Mouse (Mus musculus) spleen, adult 2 months (tissue): ENCODE measurements around the gene Il1rap. TPM values are rescaled to one million over a fixed set of nuclear protein-coding genes. Genes with fewer than 3 reads are reported as not detected.

ENCODE experiments used
- DNase-seq, 2 experiments: peaks; one replicate each; pipeline versions ENCODE4 v3.0.0 to v3.0.0-alpha.2; 2012 to 2021; ENCODE audit warnings: low spot score in 2 of 2, low read depth in 1 of 2
- H3K27ac ChIP-seq: fragments of 200-500 bp; 2 replicates; pipeline ENCODE4 v1.5.1; 2012; ENCODE audit warnings: low read length, inconsistent platforms; ENCODE audit not compliant: insufficient read depth
- H3K27me3 ChIP-seq: fragments of 200-500 bp; 2 replicates; pipeline ENCODE4 v1.6.1; 2012; ENCODE audit warnings: mild to moderate bottlenecking, moderate library complexity, low read length, inconsistent platforms; ENCODE audit not compliant: control insufficient read depth, insufficient read depth
- H3K36me3 ChIP-seq: fragments of 200-500 bp; 2 replicates; pipeline ENCODE4 v1.6.1; 2012; ENCODE audit warnings: mild to moderate bottlenecking, low read length, inconsistent platforms; ENCODE audit not compliant: control insufficient read depth, insufficient read depth
- H3K4me1 ChIP-seq: fragments of 200-500 bp; 2 replicates; pipeline ENCODE4 v1.6.1; 2011; ENCODE audit warnings: inconsistent platforms; ENCODE audit not compliant: control insufficient read depth, insufficient read depth, insufficient read length
- H3K4me3 ChIP-seq: fragments of 200-500 bp; 2 replicates; pipeline ENCODE4 v1.5.1; 2011; ENCODE audit warnings: mild to moderate bottlenecking, inconsistent platforms; ENCODE audit not compliant: insufficient read depth, insufficient read length; ENCODE audit errors: extremely low read depth
- CTCF ChIP-seq: fragments of 200-500 bp; IDR thresholded peaks from 2 replicates; pipeline ENCODE4 v1.5.1; 2011; ENCODE audit warnings: mild to moderate bottlenecking, inconsistent platforms; ENCODE audit not compliant: insufficient read depth, insufficient read length, insufficient replicate concordance; ENCODE audit errors: extremely low read depth
- POLR2A ChIP-seq: fragments of 200-500 bp; IDR thresholded peaks from 2 replicates; pipeline ENCODE4 v1.6.1; 2011; ENCODE audit warnings: low read depth, low read length, inconsistent platforms
- WGBS: fragments of 180-500 bp; shearing (Covaris S2); methylation state at CpG from one replicate; pipeline ENCODE4 v1.1.7; 2018; 5-methylcytosine and 5-hydroxymethylcytosine counted together
- polyA plus RNA-seq: library from polyadenylated mRNA; depleted of rRNA; stranded (reverse); fragments of >200 nt; gene quantifications from 2 replicates; pipeline ENCODE4 v1.2.3, GENCODE M21; 2012

The Il1rap gene
- polyA plus RNA-seq, 1 experiment = 1.2 TPM

DNA sequence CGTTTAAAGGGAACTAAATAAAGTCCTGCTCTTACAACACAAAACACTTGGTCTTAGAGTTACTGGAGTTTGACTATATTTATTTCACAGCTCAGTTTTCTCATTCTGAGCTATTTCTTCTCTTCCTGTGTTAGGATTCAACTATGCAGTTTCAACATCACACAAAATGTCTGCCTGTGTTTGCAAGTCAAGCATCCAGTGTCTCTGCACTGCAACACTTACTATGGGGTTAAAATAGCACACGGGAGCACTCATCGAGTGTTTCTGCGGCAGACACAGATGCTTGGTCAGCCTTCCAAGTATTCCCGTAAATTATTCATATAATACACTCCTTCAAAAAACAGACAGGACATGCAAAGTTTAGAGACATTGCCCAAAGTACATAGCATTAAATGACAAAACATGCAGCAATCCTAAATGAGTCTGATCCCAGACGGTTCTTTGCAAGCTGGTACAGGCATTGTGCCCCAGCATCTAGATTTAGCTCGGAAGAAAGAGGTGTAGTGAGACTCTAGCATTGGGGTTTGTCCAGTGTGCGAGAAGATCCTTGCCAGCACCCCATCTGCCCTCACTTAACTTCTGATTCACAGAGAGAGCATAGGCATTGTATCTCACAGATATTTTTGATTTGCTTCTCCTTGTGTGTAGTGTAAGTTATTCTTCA lies 119.1 kb downstream of the Il1rap start:
- DNase-seq = no peak
- Histone ChIP-seq H3K4me3 (no peak overlapping the region), H3K36me3 (no peaks in the 10 kb centered on the region), H3K4me1 (no peaks in the 10 kb centered on the region), H3K27me3 (no peaks in the 10 kb centered on the region), H3K27ac (no peak overlapping the region)
- WGBS = 89% methylated on average over 8 of the region's 8 CpGs
- no peak for TF ChIP-seq CTCF
- no peak for TF ChIP-seq POLR2A

DNA sequence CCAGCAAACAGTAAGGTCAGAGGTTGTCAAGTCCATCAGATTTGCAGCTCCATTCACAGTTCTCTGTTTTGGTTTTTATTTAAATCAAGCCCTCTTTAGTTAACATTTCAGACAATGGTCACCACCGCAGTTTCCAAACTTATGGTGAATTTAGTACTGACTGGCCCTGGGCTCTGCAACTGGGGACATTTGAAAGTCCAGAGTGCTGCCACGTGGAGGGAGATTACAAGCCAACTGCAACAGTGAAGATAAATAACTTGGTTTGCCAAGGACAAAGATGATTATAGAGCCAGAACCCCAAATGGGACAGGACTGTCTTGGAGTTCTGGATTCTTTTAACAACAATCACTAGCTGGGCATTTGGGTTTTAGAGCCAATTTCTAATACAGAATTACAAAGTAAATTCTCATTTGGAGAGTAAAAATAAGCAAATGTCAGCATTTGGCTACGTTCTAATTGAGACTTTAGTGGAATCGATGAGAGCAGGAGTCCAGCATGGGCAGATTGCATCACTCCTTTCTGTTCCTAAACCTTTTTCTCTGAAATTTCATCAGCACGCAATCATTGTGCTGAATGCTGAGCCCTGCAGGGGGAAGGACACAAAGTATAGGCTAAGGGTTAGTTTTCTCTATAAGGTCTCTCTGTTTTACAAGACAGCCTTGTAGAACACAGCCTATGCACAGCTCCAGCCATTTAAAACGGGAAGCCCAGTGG lies 124.3 kb downstream of the Il1rap start:
- H3K36me3 ChIP-seq = no peaks in the 10 kb centered on the region
- DNase-seq = no peak

DNA sequence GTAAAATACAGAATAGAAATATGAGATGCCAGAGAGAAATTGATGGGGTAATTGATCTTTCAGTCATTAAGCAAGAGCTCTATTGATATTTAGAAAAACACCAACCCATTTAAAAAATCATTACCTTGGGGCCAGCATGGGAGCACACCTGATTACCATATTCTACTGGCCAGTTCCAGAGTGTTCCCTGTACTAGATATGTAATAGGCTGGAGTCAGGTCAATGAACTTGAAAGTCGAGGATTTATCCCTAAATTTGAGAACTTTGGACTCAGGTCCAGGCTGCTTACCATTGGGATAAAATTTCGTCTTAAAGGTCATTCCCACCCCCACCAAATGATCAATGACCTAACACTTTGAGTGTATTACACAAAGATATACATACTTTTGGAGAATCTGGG lies 125.0 kb downstream of the Il1rap start:
- no peak for DNase-seq
- Histone ChIP-seq H3K27me3 (no peaks in the 10 kb centered on the region), H3K36me3 (no peaks in the 10 kb centered on the region), H3K4me1 (no peaks in the 10 kb centered on the region), H3K4me3 (no peak overlapping the region), H3K27ac (no peak overlapping the region)
- TF ChIP-seq CTCF (no peak), POLR2A (no peak)
- WGBS = 84% methylated on average over 2 of the region's 2 CpGs

More for the DNA sequence above, 124.3 kb downstream of the Il1rap start:
- TF ChIP-seq CTCF = no peak
- TF ChIP-seq POLR2A = no peak
- H3K27me3 ChIP-seq = no peaks in the 10 kb centered on the region
- H3K4me1 ChIP-seq = no peaks in the 10 kb centered on the region
- H3K27ac ChIP-seq = no peak overlapping the region
- 87% methylated on average over 6 of the region's 6 CpGs for WGBS
- no peak overlapping the region for H3K4me3 ChIP-seq

GRCm38 (mm10) chr16:26710922-26711321 lies 129.4 kb downstream of the Il1rap start:
- 89% methylated on average over 3 of the region's 3 CpGs for WGBS
- Histone ChIP-seq H3K4me3 (no peak overlapping the region), H3K27me3 (no peaks in the 10 kb centered on the region), H3K4me1 (no peaks in the 10 kb centered on the region), H3K36me3 (no peaks in the 10 kb centered on the region), H3K27ac (no peak overlapping the region)
- DNase-seq = no peak
- TF ChIP-seq POLR2A = no peak
- no peak for TF ChIP-seq CTCF

GRCm38 (mm10) chr16:26713538-26714316 lies 132.2 kb downstream of the Il1rap start:
- 93% methylated on average over 5 of the region's 5 CpGs for WGBS
- Histone ChIP-seq H3K27ac (no peak overlapping the region), H3K36me3 (no peaks in the 10 kb centered on the region), H3K4me3 (no peak overlapping the region), H3K27me3 (no peaks in the 10 kb centered on the region), H3K4me1 (no peaks in the 10 kb centered on the region)
- DNase-seq = no peak
- TF ChIP-seq POLR2A (no peak), CTCF (no peak)

DNA sequence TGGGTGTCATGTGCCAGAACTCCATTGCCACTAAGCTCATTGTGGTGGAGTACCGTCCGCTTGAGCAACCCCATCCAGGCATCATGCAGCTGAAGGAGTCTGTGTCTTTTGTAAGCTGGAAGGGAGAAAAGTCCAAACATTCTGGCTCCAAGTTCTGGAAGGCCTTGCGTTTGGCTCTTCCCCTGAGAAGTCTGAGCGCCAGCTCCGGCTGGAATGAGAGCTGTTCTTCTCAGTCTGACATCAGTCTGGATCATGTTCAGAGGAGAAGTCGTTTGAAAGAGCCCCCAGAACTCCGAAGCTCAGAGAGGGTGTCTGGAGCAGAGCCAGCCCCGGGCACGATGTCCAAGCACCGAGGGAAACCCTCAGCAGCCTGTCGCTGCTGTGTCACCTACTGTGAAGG lies 141.0 kb downstream of the Il1rap start:
- no peak overlapping the region for H3K27ac ChIP-seq
- no peak for TF ChIP-seq POLR2A
- DNase-seq = no peak
- 90% methylated on average over 11 of the region's 11 CpGs for WGBS
- H3K27me3 ChIP-seq = no peaks in the 10 kb centered on the region
- H3K4me1 ChIP-seq = no peaks in the 10 kb centered on the region
- H3K4me3 ChIP-seq = no peak overlapping the region
- no peaks in the 10 kb centered on the region for H3K36me3 ChIP-seq
